Mouse (Mus musculus) gastrocnemius, adult 18-20 months (tissue): Measurements from ENCODE around the gene Muc1. TPM values are rescaled to one million over a fixed set of nuclear protein-coding genes. Genes with fewer than 3 reads are reported as not detected.

ENCODE experiments used
- DNase-seq: peaks from one replicate; pipeline ENCODE4 v3.0.0; 2021; ENCODE audit warnings: low spot score
- long read RNA-seq, 2 experiments: library from polyadenylated mRNA; stranded (forward); transcript quantifications; one replicate each; pipeline ENCODE4 v2.0.0; 2021
- total RNA-seq, 2 experiments: library from RNA; stranded (reverse); gene quantifications; 2 replicates each; pipeline ENCODE4 v1.2.3; 2021

Muc1 gene
- under 1 TPM; 0.18 to 0.40 TPM for total RNA-seq
- long read RNA-seq, experiment 1, result 0 reads
- long read RNA-seq, experiment 2, partial matches to known transcripts, result 0 of 1 reads
- long read RNA-seq, experiment 2, other reads (novel, unspliced or antisense), result 0 of 1 reads

GRCm38 (mm10) chr3:89228836-89229235 lies at the start of gene Muc1:
TSS of gene Muc1 (plus strand) at chr3:89229057.
- DNase-seq, result no peak

GRCm38 (mm10) chr3:89181749-89182500 lies 46.9 kb upstream of the Muc1 start:
- no peak for DNase-seq

DNA sequence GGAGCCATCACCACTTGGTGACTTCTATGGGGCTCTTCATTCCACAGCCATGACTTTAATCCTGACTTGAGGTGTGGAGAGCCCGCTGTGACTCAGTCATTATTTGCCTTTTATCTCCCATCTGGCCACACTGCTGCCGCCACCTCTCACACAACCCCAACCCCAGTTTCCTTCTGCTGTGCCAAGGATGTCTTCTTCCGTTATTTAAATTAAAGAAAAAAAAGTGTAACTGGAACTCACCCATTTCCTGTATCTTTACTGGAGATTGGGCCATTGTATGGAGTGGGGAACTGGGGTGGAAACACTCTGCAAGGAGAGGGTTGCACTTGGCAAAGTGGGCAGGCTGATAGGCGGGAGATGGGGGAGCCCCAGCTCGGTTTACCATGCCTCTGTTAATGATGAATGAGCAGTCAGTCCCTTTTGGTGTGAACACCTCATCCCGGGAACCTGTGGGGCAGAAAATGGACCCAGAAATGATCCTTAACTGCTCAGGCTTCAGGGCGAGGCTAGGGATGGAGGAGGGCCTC lies 46.3 kb upstream of the Muc1 start:
- DNase-seq, result no peak

GRCm38 (mm10) chr3:89183058-89183958 lies 45.5 kb upstream of the Muc1 start, which contains the start of gene Fam189b:
TSS of gene Fam189b (plus strand) at chr3:89183143.
- peak; percentile 86 for DNase-seq

GRCm38 (mm10) chr3:89183959-89184315 lies 44.9 kb upstream of the Muc1 start:
- DNase-seq, result no peak

GRCm38 (mm10) chr3:89187197-89187596 lies 41.7 kb upstream of the Muc1 start:
- no peak for DNase-seq

- no peak for DNase-seq
Observed at GRCm38 (mm10) chr3:89187690-89188477, 41.0 kb upstream of the Muc1 start.

DNA sequence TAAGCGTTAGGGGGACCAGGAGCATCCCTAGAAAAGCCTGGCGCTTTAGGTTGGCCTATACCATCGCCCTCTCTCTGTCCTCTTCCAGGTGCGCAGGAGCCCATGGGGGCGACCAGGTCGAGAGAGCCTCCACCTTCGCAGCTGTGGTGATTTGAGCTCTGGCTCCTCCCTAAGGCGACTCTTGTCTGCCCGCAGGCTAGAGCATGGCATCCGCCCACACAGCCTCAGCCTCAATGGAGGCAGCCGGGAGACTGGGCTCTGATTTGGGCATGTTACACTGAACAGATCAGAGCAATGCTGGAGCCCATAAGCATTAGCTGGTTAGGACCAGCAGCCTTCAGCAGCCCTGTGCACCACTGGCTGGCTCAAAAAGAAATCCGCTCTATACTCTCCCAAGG lies 40.4 kb upstream of the Muc1 start:
- no peak for DNase-seq

- no peak for DNase-seq
Observed at GRCm38 (mm10) chr3:89190436-89190835, 38.4 kb upstream of the Muc1 start.

DNA sequence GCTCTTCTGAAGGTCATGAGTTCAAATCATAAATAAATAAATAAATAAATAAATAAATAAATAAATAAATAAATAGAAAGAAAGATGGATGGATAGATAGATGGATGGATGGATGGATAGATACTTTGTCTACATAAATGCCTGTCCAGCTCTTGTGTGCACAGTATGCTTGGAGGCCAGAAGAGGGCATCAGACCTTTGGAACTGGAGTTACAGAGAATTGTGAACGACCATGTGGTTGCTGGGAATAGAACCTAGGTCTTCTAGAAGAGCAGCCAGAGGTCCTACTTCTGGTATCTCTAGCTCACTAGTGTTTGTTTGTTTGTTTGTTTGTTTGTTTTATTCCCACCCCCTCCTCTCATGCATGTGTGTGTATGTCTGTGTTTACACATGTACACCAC lies 35.5 kb upstream of the Muc1 start:
- no peak for DNase-seq

DNA sequence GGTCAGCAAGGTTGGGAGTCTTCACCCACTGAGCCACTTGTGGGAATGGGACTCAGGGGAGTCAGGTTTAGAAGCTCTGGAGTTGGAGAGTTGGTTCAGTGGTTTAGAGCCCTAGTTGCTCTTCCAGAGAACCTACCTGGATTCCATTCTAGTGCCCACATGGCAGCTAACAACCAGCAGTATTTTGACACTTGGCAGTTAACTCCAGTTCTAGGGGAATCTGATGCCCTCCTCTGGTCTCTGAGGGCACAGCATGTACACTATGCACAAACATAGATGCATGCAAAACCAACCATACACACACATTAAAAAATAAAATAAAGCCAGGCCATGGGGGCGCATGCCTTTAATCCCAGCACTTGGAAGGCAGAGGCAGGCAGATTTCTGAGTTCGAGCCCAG lies 35.0 kb upstream of the Muc1 start:
- DNase-seq, result no peak

- DNase-seq, result peak; percentile 85
Observed at GRCm38 (mm10) chr3:89195979-89196877, 32.6 kb upstream of the Muc1 start.

- no peak for DNase-seq
Observed at GRCm38 (mm10) chr3:89199839-89200238, 29.0 kb upstream of the Muc1 start.

- DNase-seq, result peak; percentile 88
Observed at GRCm38 (mm10) chr3:89202253-89203141, 26.4 kb upstream of the Muc1 start, which contains the start of gene Gba. TSS of gene Gba (plus strand) at chr3:89202928.

GRCm38 (mm10) chr3:89203142-89203514 lies 25.7 kb upstream of the Muc1 start:
- DNase-seq, result no peak

DNA sequence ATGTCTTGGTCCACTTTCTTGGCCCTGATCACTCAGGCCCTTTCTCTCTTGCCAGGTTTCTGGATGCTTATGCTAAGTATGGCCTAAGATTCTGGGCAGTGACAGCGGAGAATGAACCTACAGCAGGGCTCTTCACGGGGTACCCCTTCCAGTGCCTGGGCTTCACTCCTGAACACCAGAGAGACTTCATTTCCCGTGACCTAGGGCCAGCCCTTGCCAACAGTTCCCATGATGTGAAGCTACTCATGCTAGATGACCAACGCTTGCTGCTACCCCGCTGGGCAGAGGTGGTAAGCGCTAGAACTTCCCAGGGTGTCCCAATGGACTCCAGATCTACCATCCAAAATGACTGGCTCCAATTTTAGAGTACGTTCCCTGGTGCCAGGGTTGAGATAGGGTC lies 22.8 kb upstream of the Muc1 start:
- no peak for DNase-seq

- no peak for DNase-seq
Observed at GRCm38 (mm10) chr3:89206695-89207094, 22.2 kb upstream of the Muc1 start.

- DNase-seq, result no peak
Observed at GRCm38 (mm10) chr3:89208075-89208657, 20.7 kb upstream of the Muc1 start.

- no peak for DNase-seq
Observed at GRCm38 (mm10) chr3:89208736-89209135, 20.1 kb upstream of the Muc1 start.
